Mouse (Mus musculus): Measurements from ENCODE around the gene Arl15. TPM values are rescaled to one million over a fixed set of nuclear protein-coding genes. Genes with fewer than 3 reads are reported as not detected.

Gene Arl15
- polyA plus RNA-seq, 1 experiment from 2014 or later = 16.3 TPM

Other genes with a start within 250 kb of the Arl15 start
- 9.9 and 12.3 TPM in 2 replicates for gene Snx18, start 175.9 kb upstream of the Arl15 start, polyA plus RNA-seq (2015; fragmentation: Nextera tagmentation; extraction: Ambion mirVana)
- gene Hspb3, start 130.8 kb upstream of the Arl15 start, polyA plus RNA-seq (2015; fragmentation: Nextera tagmentation; extraction: Ambion mirVana) = 0.49 and 1.8 TPM in 2 replicates

Measured in neural tube, embryonic 15.5 days (tissue).